Mouse (Mus musculus) lung, postnatal 14 days (tissue): Measurements from ENCODE around the gene Ros1.
A peak's percentile ranks its signal among the peaks of the same experiment; 100 is the strongest.

Experiments
- DNase-seq: peaks from one replicate; pipeline ENCODE4 v3.0.0; 2021

Gene Ros1

GRCm38 (mm10) chr10:52133354-52134074 is 61.5 kb downstream of the Ros1 start:
- DNase-seq: no peak

- no peak for DNase-seq
These were observed 64.3 kb downstream of the Ros1 start for GRCm38 (mm10) chr10:52130762-52131161.

- no peak for DNase-seq
These were observed 66.1 kb downstream of the Ros1 start for GRCm38 (mm10) chr10:52128874-52129412.

- DNase-seq: peak; percentile 25
These were observed 88.8 kb downstream of the Ros1 start for GRCm38 (mm10) chr10:52106164-52106757.

DNA sequence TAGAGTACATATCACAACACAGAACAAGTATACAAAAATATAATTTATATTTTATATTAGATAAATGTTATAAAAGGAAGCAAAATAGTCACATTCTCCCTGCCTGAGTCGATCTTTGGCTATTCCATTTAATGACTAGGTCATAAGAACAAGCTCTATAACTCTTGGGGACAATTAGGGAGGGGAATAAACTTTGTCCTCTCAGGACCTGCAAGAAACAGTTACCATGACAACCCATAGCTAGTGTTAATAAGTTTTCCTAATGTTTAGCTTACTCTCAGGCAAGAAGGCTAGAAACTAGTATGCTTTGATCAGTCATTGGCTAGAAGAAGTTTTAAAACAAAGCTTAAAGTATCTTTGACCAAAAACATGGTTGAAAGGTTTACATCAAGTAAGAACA is 93.8 kb downstream of the Ros1 start:
- DNase-seq: no peak

- DNase-seq: no peak
These were observed 102.9 kb downstream of the Ros1 start for GRCm38 (mm10) chr10:52092181-52092580.

DNA sequence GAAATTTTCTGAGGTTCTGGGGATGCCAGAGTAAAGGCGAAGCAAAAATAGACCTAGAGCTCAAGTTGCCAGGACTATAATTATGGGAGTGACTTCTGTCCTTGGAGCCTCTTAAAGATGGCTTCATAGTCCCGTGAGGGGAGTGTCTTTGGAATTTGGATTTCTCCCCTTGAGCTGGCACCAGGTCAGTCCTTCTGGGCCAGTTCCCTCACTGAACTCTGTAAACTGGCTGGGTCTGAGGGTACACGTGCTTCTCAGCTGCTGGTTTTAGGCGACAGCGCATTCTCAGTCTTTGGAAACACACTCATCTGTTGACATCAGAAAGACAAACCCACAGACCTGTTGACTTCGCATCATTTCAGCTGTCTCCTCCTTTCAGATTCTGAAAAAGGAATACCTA is 108.4 kb downstream of the Ros1 start:
- no peak for DNase-seq

DNA sequence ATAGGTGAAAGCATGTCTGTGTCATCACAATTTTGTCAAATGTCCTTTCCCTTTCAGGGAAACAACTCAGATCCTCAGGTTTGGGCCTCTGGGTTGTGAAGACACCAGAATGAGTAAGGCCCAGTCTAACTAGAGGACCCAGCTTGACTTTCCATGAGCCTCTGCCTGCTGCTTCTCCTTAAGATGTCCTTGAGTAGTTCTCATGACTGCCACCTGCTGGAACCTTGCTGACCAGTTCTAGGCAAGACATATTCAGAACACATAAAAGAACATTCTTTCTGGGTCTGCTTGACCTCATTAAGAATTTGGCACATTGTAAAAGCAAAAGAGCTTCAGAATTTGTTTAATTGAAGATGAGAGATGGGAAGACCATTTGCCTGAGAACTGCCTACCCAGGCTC is 122.6 kb downstream of the Ros1 start:
- DNase-seq: peak; percentile 55

DNA sequence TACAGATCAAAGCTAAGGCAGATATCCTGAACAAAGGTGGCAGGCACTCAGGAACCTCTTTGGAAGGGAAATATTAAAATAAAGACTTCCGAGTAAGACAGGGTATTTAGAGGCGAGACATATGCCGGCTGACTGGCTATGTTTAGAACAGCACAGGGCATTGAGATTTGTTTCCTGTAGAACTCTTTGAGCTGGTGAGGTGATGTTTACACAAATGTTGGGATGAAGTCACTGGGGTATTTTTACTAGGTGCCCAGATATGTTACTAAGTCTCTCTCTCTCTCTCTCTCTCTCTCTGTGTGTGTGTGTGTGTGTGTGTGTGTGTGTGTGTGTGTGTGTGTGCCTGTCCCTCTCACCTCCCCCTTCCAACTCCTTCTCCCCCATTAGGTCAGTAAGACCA is 146.8 kb downstream of the Ros1 start:
- DNase-seq: no peak

DNA sequence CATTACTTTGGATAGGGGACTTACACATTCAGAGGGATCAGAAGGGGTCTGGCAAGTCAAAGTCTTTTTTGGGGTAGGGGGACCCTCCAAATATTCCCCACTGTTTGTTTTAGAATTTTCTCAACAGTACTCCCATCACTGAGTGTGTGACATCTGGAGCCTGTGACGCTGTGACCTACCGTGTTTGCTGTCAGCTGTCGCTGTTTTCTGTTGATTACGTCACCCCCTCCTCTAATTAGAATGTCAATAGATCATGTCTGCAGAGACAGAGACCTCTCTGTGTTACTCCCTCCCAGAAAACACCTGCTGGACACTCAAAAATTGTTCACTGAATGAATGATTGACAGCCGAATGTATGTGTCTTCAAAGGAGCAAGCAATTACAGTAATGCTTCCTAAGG is 152.0 kb downstream of the Ros1 start:
- DNase-seq: no peak

GRCm38 (mm10) chr10:52039392-52039791 is 155.7 kb downstream of the Ros1 start:
- no peak for DNase-seq

GRCm38 (mm10) chr10:52033729-52034128 is 161.3 kb downstream of the Ros1 start:
- DNase-seq: no peak

GRCm38 (mm10) chr10:52029421-52030080 is 165.5 kb downstream of the Ros1 start:
- DNase-seq: no peak

DNA sequence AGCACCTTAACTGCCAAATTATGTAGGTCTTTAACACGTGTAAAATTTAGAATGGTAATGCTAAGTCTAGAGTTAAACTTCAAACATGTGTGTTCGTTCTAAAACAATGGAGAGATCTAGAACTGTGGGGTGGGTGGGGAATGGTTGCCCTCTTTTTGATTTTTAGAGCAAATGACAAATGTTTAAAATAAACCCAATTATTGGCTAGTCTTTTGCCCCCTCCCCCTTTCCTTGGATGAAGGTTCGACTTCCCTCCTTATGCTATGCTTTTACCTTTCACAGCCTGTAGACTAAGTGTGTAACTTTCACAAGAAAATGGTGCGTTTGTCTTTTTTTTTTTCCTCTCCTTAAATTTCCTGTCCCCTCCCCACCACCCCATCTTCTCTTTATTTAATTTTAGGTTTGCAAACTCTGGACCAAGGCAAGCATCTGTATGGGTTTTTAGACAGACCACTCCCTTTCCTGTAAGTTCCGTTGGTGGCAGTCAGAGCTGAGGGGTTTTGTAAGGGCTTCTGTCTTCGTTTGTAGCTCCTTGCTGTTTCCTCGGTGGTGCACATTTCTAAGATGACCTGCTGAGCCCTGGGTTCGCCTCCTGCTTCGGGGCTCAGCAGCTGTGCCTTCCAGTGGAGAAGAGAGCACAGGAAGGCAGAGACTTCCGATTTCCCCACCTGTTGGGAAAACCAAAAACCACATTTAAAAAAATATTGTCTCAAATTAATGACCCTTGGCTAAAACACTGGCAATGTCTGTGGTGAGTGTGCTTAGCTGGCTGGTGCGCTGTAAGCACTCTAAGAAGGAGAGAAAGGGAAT is 166.3 kb downstream of the Ros1 start:
- DNase-seq: no peak

- no peak for DNase-seq
These were observed 167.6 kb downstream of the Ros1 start for GRCm38 (mm10) chr10:52027161-52028035.

DNA sequence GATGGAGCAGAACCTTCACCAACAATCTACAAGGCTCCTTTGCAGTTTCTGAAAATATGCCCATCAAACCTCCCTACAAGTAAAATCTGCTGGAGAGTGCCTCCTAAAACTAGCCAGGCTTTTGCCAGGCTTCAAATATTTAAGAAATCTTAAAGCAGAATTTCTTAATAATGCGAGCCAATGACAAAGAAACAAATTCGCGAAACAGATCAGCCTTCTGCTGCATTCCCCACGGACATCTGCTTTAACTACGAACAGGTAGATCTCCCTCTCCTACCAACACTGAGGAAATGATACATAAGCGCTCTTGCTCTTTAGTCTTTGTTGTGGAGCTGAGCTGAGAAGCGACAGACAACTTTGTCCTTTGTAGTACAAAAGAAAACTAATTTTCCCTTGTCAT is 169.2 kb downstream of the Ros1 start:
- DNase-seq: no peak

- no peak for DNase-seq
These were observed 169.8 kb downstream of the Ros1 start for GRCm38 (mm10) chr10:52025291-52025690.

DNA sequence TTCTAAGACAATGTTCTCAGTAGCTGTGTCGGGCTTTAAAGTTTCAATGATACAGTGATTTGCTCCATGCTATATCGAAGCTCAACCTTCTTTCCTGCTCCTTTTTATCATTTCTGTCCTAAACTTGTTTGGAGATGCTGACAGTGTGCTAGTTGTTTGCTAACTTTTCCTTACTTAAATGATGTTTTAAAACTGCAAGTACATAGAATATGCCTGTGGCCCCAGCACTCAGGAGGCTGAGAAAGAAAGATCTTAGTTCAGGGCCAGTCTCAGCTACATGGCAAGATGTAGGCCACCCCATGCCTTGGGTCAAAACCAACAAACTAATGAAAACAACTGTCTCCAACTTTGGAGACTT is 171.0 kb downstream of the Ros1 start:
- DNase-seq: no peak

- DNase-seq: no peak
These were observed 171.6 kb downstream of the Ros1 start for GRCm38 (mm10) chr10:52023213-52024052.

GRCm38 (mm10) chr10:52022413-52023212 is 172.4 kb downstream of the Ros1 start, which contains the start of gene Vgll2:
Vgll2 (plus strand) TSS chr10:52022502.
- DNase-seq: peak; percentile 4
